Comparison of ENCODE assay signal across 8 mouse cellular contexts in the genomic region with DNA sequence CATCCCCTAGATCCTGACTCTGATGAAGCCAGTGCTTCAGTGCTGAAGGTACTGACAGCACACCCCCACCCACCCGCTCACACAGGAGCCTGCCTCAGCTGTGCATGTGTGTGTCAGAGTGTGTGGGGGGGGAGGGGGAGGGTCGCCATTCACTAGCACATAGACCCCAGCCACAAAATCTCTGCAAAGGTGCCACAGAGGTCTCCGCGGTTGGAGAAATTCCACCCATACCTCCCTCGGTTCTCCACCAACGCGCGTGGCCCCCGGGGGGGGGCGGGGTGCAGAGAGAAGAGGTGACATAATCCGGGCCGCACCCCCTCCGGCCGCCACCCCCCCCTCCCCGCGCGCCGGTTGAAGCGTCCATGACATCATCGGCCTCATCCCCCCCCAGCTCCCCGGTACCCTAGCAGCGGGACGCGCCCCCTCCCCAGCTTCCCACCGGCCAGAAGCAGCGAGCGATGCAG. TPM values are rescaled to one million over a fixed set of nuclear protein-coding genes. Genes with fewer than 3 reads are reported as not detected.
DNase-seq lines count a peak whose midpoint lies in the region; ATAC-seq and TF ChIP-seq lines count a peak whose summit lies in the region.

No protein-coding gene starts in this region.

- ATAC-seq in heart, embryonic 15.5 days (replicated peaks; ENCODE audit: insufficient number of reproducible peaks, insufficient read depth, low FRiP score, low read depth): peak; percentile 48
- ATAC-seq in embryonic facial prominence, embryonic 13.5 days (ENCODE audit: insufficient number of reproducible peaks, insufficient read depth, low FRiP score, low TSS enrichment, low read depth): peak; percentile 41; the same call in 1 of the 2 replicates
- ATAC-seq in limb, embryonic 11.5 days (ENCODE audit: insufficient number of reproducible peaks, low FRiP score, low TSS enrichment, low read depth): peak; percentile 44; the same call in 1 of the 2 replicates
- ATAC-seq in neural tube, embryonic 15.5 days (ENCODE audit: low FRiP score): peak; percentile 85

- DNase-seq in heart, postnatal 25 days (ENCODE audit: low spot score): no peak
- no peak for DNase-seq in limb, embryonic 11.5 days (ENCODE audit: low spot score)
- DNase-seq in urinary bladder, postnatal 4 days (ENCODE audit: low spot score in 2 of 2): no peak
- no peak for DNase-seq in ovary, postnatal 14 days (ENCODE audit: low spot score)

- no peaks in the 10 kb centered on the region for H3K9me3 ChIP-seq in heart, embryonic 15.5 days (replicated peaks)
- H3K9me3 ChIP-seq in ES-Bruce4 (replicated peaks; ENCODE audit: control insufficient read depth, insufficient read depth, low read length, poor library complexity, severe bottlenecking): no peaks in the 10 kb centered on the region
- H3K9me3 ChIP-seq in embryonic facial prominence, embryonic 13.5 days: no peaks in the 10 kb centered on the region
- H3K9me3 ChIP-seq in limb, embryonic 11.5 days (ENCODE audit: control insufficient read depth, low read length): no peaks in the 10 kb centered on the region
- H3K9me3 ChIP-seq in neural tube, embryonic 15.5 days (replicated peaks): no peaks in the 10 kb centered on the region

- WGBS in heart, embryonic 15.5 days: under 1% methylated on average over 25 of the region's 27 CpGs
- 0% methylated on average over 26 of the region's 27 CpGs for WGBS in embryonic facial prominence, embryonic 13.5 days
- 3% methylated on average over 12 of the region's 27 CpGs for WGBS in limb, embryonic 11.5 days
- under 1% methylated on average over 21 of the region's 27 CpGs for WGBS in neural tube, embryonic 15.5 days

- peaks cover 36% of the 10 kb centered on the region for H3K27me3 ChIP-seq in heart, embryonic 15.5 days
- no peaks in the 10 kb centered on the region for H3K27me3 ChIP-seq in ES-Bruce4 (ENCODE audit: control insufficient read depth, insufficient read depth, low read length, poor library complexity, severe bottlenecking)
- H3K27me3 ChIP-seq in embryonic facial prominence, embryonic 13.5 days: peaks cover 18% of the 10 kb centered on the region
- H3K27me3 ChIP-seq in limb, embryonic 11.5 days (ENCODE audit: control insufficient read depth, insufficient read depth, low read length): peaks cover 14% of the 10 kb centered on the region
- peaks cover 20% of the 10 kb centered on the region for H3K27me3 ChIP-seq in neural tube, embryonic 15.5 days (replicated peaks)

- H3K4me3 ChIP-seq in heart, embryonic 15.5 days: peak overlapping the region; percentile 78
- peak overlapping the region; percentile 86 for H3K4me3 ChIP-seq in ES-Bruce4 (ENCODE audit: low read depth, low read length)
- peak overlapping the region; percentile 65 for H3K4me3 ChIP-seq in embryonic facial prominence, embryonic 13.5 days
- H3K4me3 ChIP-seq in limb, embryonic 11.5 days (ENCODE audit: low read depth, low read length): peak overlapping the region; percentile 49
- H3K4me3 ChIP-seq in neural tube, embryonic 15.5 days (replicated peaks): peak overlapping the region; percentile 81

- peaks cover 8% of the 10 kb centered on the region for H3K4me1 ChIP-seq in heart, embryonic 15.5 days (replicated peaks)
- no peaks in the 10 kb centered on the region for H3K4me1 ChIP-seq in ES-Bruce4 (ENCODE audit: control insufficient read depth, insufficient read depth, low read length)
- H3K4me1 ChIP-seq in embryonic facial prominence, embryonic 13.5 days: peaks cover 16% of the 10 kb centered on the region
- 0 out of 2 replicates have a peak, but pooled peaks cover 7% of the 10 kb centered on the region for H3K4me1 ChIP-seq in limb, embryonic 11.5 days (ENCODE audit: control insufficient read depth, insufficient read depth, low read length)
- H3K4me1 ChIP-seq in neural tube, embryonic 15.5 days: peaks cover 25% of the 10 kb centered on the region

- H3K9ac ChIP-seq in heart, embryonic 15.5 days: peak overlapping the region; percentile 80
- peak overlapping the region; percentile 65 for H3K9ac ChIP-seq in ES-Bruce4 (ENCODE audit: low read depth, poor library complexity, severe bottlenecking)
- peak overlapping the region; percentile 75 for H3K9ac ChIP-seq in embryonic facial prominence, embryonic 13.5 days
- peak overlapping the region; percentile 65 for H3K9ac ChIP-seq in limb, embryonic 11.5 days (ENCODE audit: low read length)
- H3K9ac ChIP-seq in neural tube, embryonic 15.5 days (replicated peaks): peak overlapping the region; percentile 79

- H3K4me2 ChIP-seq in heart, embryonic 15.5 days: peak overlapping the region; percentile 100
- H3K4me2 ChIP-seq in embryonic facial prominence, embryonic 13.5 days: peak overlapping the region; percentile 93
- H3K4me2 ChIP-seq in limb, embryonic 11.5 days (ENCODE audit: low read depth, severe bottlenecking): peak overlapping the region; percentile 89
- H3K4me2 ChIP-seq in neural tube, embryonic 15.5 days: peak overlapping the region; percentile 81

- no peak for TF ChIP-seq EP300 in ES-Bruce4 (IDR thresholded peaks at IDR 0.05; ENCODE audit: insufficient read depth, low read depth, low read length)

- no peaks in the 10 kb centered on the region for H3K36me3 ChIP-seq in heart, embryonic 15.5 days
- no peaks in the 10 kb centered on the region for H3K36me3 ChIP-seq in ES-Bruce4 (ENCODE audit: control insufficient read depth, insufficient read depth, low read length, poor library complexity, severe bottlenecking)
- H3K36me3 ChIP-seq in embryonic facial prominence, embryonic 13.5 days: peaks cover 4% of the 10 kb centered on the region; the same call in 1 of the 2 replicates
- no peaks in the 10 kb centered on the region for H3K36me3 ChIP-seq in limb, embryonic 11.5 days (ENCODE audit: control insufficient read depth, insufficient read depth, low read length)
- H3K36me3 ChIP-seq in neural tube, embryonic 15.5 days: peaks cover 4% of the 10 kb centered on the region; the same call in 1 of the 2 replicates

- TF ChIP-seq POLR2A in ES-Bruce4 (IDR thresholded peaks at IDR 0.05; ENCODE audit: insufficient read depth, low read length): no peak

- intact Hi-C loops in heart, postnatal 25 days (cut with DNase I): no loop called here

- H3K27ac ChIP-seq in heart, embryonic 15.5 days: peak overlapping the region; percentile 34; the same call in 1 of the 2 replicates
- no peak overlapping the region for H3K27ac ChIP-seq in ES-Bruce4 (ENCODE audit: insufficient read depth, low read length)
- H3K27ac ChIP-seq in embryonic facial prominence, embryonic 13.5 days: 0 out of 2 replicates have a peak overlapping the region, but pooled peaks have one; percentile 60
- no peak overlapping the region for H3K27ac ChIP-seq in limb, embryonic 11.5 days (replicated peaks; ENCODE audit: low read depth, low read length)
- H3K27ac ChIP-seq in neural tube, embryonic 15.5 days (replicated peaks): peak overlapping the region; percentile 85

- no peak for TF ChIP-seq CTCF in ES-Bruce4 (IDR thresholded peaks at IDR 0.05; ENCODE audit: low read depth, low read length)

RNA-seq across cellular contexts. Expression of a gene that starts 0.4 kb away (rescaled TPM):
- polyA plus RNA-seq in heart, embryonic 15.5 days (2015; fragmentation: Nextera tagmentation; extraction: Ambion mirVana): 1.8 and 2.6 TPM in 2 replicates
- 1 to 10 TPM; 4.0 to 4.2 TPM for total RNA-seq in heart, postnatal 25 days (2021)
- 2.4 and 2.8 TPM in 2 replicates for polyA plus RNA-seq in ES-Bruce4 (2011; ENCODE audit: insufficient read depth, insufficient read length, low read depth, missing spikeins)
- 4.5 and 5.1 TPM in 2 replicates for polyA plus RNA-seq in embryonic facial prominence, embryonic 13.5 days (2015; fragmentation: Nextera tagmentation; extraction: Ambion mirVana)
- 0.88 and 1.1 TPM in 2 replicates for polyA plus RNA-seq in limb, embryonic 11.5 days (2014; fragmentation: Nextera tagmentation; extraction: Ambion mirVana)
- 18.1 and 21.4 TPM in 2 replicates for polyA plus RNA-seq in neural tube, embryonic 15.5 days (2015; fragmentation: Nextera tagmentation; extraction: Ambion mirVana)

RNA-seq across cellular contexts. Expression of a gene that starts 12.4 kb away (rescaled TPM):
- polyA plus RNA-seq in heart, embryonic 15.5 days (2015; fragmentation: Nextera tagmentation; extraction: Ambion mirVana): 5.8 and 8.5 TPM in 2 replicates
- total RNA-seq in heart, postnatal 25 days (2021): 1 to 10 TPM; 4.0 to 4.2 TPM
- polyA plus RNA-seq in ES-Bruce4 (2011; ENCODE audit: insufficient read depth, insufficient read length, low read depth, missing spikeins): 10.4 and 11.6 TPM in 2 replicates
- 13.2 and 14.2 TPM in 2 replicates for polyA plus RNA-seq in embryonic facial prominence, embryonic 13.5 days (2015; fragmentation: Nextera tagmentation; extraction: Ambion mirVana)
- 16.6 and 21.1 TPM in 2 replicates for polyA plus RNA-seq in limb, embryonic 11.5 days (2014; fragmentation: Nextera tagmentation; extraction: Ambion mirVana)
- 10.0 and 11.3 TPM in 2 replicates for polyA plus RNA-seq in neural tube, embryonic 15.5 days (2015; fragmentation: Nextera tagmentation; extraction: Ambion mirVana)

RNA-seq across cellular contexts. Expression of a gene that starts 12.4 kb away (rescaled TPM):
- 11.2 and 12.6 TPM in 2 replicates for polyA plus RNA-seq in heart, embryonic 15.5 days (2015; fragmentation: Nextera tagmentation; extraction: Ambion mirVana)
- total RNA-seq in heart, postnatal 25 days (2021): 1 to 10 TPM; 7.7 to 8.5 TPM
- polyA plus RNA-seq in ES-Bruce4 (2011; ENCODE audit: insufficient read depth, insufficient read length, low read depth, missing spikeins): 21.5 and 22.5 TPM in 2 replicates
- 14.7 and 16.2 TPM in 2 replicates for polyA plus RNA-seq in embryonic facial prominence, embryonic 13.5 days (2015; fragmentation: Nextera tagmentation; extraction: Ambion mirVana)
- 23.4 and 24.9 TPM in 2 replicates for polyA plus RNA-seq in limb, embryonic 11.5 days (2014; fragmentation: Nextera tagmentation; extraction: Ambion mirVana)
- polyA plus RNA-seq in neural tube, embryonic 15.5 days (2015; fragmentation: Nextera tagmentation; extraction: Ambion mirVana): 9.5 and 10.8 TPM in 2 replicates

RNA-seq across cellular contexts. Expression of a gene that starts 22.2 kb away (rescaled TPM):
- 44.8 and 46.2 TPM in 2 replicates for polyA plus RNA-seq in heart, embryonic 15.5 days (2015; fragmentation: Nextera tagmentation; extraction: Ambion mirVana)
- total RNA-seq in heart, postnatal 25 days (2021): 10 to 100 TPM; 62.1 to 63.9 TPM
- polyA plus RNA-seq in ES-Bruce4 (2011; ENCODE audit: insufficient read depth, insufficient read length, low read depth, missing spikeins): 38.9 and 39.3 TPM in 2 replicates
- polyA plus RNA-seq in embryonic facial prominence, embryonic 13.5 days (2015; fragmentation: Nextera tagmentation; extraction: Ambion mirVana): 61.7 and 72.7 TPM in 2 replicates
- polyA plus RNA-seq in limb, embryonic 11.5 days (2014; fragmentation: Nextera tagmentation; extraction: Ambion mirVana): 50.7 and 52.5 TPM in 2 replicates
- polyA plus RNA-seq in neural tube, embryonic 15.5 days (2015; fragmentation: Nextera tagmentation; extraction: Ambion mirVana): 74.3 and 76.2 TPM in 2 replicates

RNA-seq across cellular contexts. Expression of a gene that starts 25.2 kb away (rescaled TPM):
- 74.3 and 77.9 TPM in 2 replicates for polyA plus RNA-seq in heart, embryonic 15.5 days (2015; fragmentation: Nextera tagmentation; extraction: Ambion mirVana)
- 10 to 100 TPM; 18.2 to 24.1 TPM for total RNA-seq in heart, postnatal 25 days (2021)
- 137 and 139 TPM in 2 replicates for polyA plus RNA-seq in ES-Bruce4 (2011; ENCODE audit: insufficient read depth, insufficient read length, low read depth, missing spikeins)
- polyA plus RNA-seq in embryonic facial prominence, embryonic 13.5 days (2015; fragmentation: Nextera tagmentation; extraction: Ambion mirVana): 118 and 126 TPM in 2 replicates
- polyA plus RNA-seq in limb, embryonic 11.5 days (2014; fragmentation: Nextera tagmentation; extraction: Ambion mirVana): 149 and 157 TPM in 2 replicates
- 115 and 123 TPM in 2 replicates for polyA plus RNA-seq in neural tube, embryonic 15.5 days (2015; fragmentation: Nextera tagmentation; extraction: Ambion mirVana)

Comparison
In these comparisons a context has a peak if more than half of its experiments do, and no peak if none do; other contexts are left out.
1. H3K27ac ChIP-seq: peak in heart, embryonic 15.5 days (single experiment), embryonic facial prominence, embryonic 13.5 days (single experiment) and neural tube, embryonic 15.5 days (single experiment); none in ES-Bruce4 (single experiment) and limb, embryonic 11.5 days (single experiment).
2. Peak in every context shown above with its lines, with median percentiles within 50 percentile points of each other: ATAC-seq, H3K4me2 ChIP-seq, H3K4me3 ChIP-seq and H3K9ac ChIP-seq.